Mouse (Mus musculus): ENCODE results near the gene Hbs1l. TPM values are rescaled to one million over a fixed set of nuclear protein-coding genes. Genes with fewer than 3 reads are reported as not detected.
"Not testable (repeated sequence)": the region's sequence is repeated elsewhere in the genome, so short reads cannot be mapped to it uniquely, and the experiment has no call there.

The Hbs1l gene
- polyA plus RNA-seq, 1 experiment = 12.2 TPM

DNA sequence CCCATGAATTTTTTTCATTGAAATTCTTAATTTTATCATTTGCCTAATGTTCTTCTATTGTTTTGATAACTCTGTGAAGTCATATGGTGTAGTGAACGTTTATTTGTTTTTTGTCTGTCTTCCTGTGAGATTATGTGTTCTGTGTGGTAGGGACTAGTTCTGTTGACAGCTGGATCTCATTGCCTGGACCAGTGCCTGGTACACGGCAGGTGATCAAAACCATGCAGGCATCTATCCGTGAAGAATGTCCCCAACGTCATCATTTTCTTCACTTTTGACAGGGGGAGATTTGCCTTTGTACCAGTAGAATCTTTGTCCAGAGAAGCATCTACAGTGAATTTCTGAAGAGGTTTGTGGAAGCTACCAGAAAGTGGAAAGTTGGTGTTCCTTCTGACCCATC lies 95.5 kb downstream of the Hbs1l start:
- Histone ChIP-seq H3K4me3 (ENCODE audit: low read depth, low read length) (no peak overlapping the region), H3K36me3 (ENCODE audit: control insufficient read depth, insufficient read depth, low read length) (no peaks in the 10 kb centered on the region), H3K27ac (ENCODE audit: insufficient read depth, low read depth, low read length) (no peak overlapping the region), H3K4me1 (ENCODE audit: control insufficient read depth, insufficient read depth, insufficient read length, low read length) (no peaks in the 10 kb centered on the region), H3K27me3 (ENCODE audit: control insufficient read depth, insufficient read depth, low read length) (no peaks in the 10 kb centered on the region)
- 75% methylated on average over 4 of the region's 4 CpGs for WGBS
- TF ChIP-seq CTCF (IDR thresholded peaks at IDR 0.05; ENCODE audit: extremely low read depth, insufficient read length, insufficient replicate concordance, low read depth, low read length) = no peak
- no peak for TF ChIP-seq POLR2A (IDR thresholded peaks at IDR 0.05; ENCODE audit: low read depth, low read length)

DNA sequence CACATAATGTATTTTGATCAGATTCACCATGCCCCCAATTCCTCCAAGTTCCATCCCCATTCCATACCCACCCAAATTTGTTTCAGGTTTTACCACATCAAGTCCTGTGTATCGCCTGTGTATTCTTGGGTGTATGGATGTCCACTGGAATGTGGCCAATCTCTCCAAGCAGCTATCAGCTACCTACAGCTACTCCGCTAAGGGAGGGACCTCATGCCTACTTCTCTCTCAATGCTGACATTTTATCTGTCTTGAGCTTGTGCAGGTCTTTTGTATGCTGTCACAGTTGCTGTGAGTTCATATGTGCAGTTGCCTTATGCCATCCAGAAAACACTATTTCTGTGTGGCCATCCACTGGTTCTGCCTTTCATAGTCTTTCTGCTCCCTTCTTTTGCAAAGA lies 97.6 kb downstream of the Hbs1l start:
- 87% methylated on average over 2 of the region's 2 CpGs for WGBS
- no peaks in the 10 kb centered on the region for H3K27me3 ChIP-seq (ENCODE audit: control insufficient read depth, insufficient read depth, low read length)
- no peak for TF ChIP-seq POLR2A (IDR thresholded peaks at IDR 0.05; ENCODE audit: low read depth, low read length)
- no peak for TF ChIP-seq CTCF (IDR thresholded peaks at IDR 0.05; ENCODE audit: extremely low read depth, insufficient read length, insufficient replicate concordance, low read depth, low read length)
- no peaks in the 10 kb centered on the region for H3K36me3 ChIP-seq (ENCODE audit: control insufficient read depth, insufficient read depth, low read length)
- no peak overlapping the region for H3K27ac ChIP-seq (ENCODE audit: insufficient read depth, low read depth, low read length)
- no peak overlapping the region for H3K4me3 ChIP-seq (ENCODE audit: low read depth, low read length)
- H3K4me1 ChIP-seq (ENCODE audit: control insufficient read depth, insufficient read depth, insufficient read length, low read length) = no peaks in the 10 kb centered on the region

DNA sequence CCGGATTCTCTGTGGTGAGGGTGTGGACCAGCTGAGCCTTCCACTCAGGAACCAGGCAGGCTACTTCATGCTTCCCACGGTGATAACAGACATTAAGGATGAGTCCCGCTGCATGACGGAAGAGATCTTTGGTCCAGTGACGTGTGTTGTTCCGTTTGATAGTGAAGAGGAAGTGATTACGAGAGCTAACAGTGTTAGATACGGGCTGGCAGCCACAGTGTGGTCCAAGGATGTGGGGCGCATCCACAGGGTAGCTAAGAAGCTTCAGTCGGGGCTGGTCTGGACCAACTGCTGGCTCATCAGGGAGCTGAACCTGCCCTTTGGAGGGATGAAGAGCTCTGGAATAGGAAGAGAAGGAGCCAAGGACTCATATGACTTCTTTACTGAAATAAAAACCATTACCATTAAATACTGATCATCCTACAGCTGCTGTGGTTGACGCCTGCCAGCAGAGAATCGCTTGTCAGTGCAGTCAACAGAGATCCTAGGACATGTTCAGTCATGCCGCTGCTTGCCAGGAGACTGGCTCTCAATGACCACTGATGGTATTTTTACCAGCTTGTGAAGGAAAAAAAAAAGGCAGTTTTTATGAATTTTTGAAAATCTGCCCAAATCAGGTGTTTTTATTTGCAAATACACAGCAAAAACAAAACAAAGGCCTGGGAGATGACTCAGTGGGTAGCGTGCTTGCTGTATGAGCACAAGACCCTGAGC lies 99.8 kb downstream of the Hbs1l start:
- Histone ChIP-seq H3K27ac (ENCODE audit: insufficient read depth, low read depth, low read length) (no peak overlapping the region), H3K4me1 (ENCODE audit: control insufficient read depth, insufficient read depth, insufficient read length, low read length) (no peaks in the 10 kb centered on the region), H3K27me3 (ENCODE audit: control insufficient read depth, insufficient read depth, low read length) (no peaks in the 10 kb centered on the region), H3K36me3 (ENCODE audit: control insufficient read depth, insufficient read depth, low read length) (no peaks in the 10 kb centered on the region), H3K4me3 (ENCODE audit: low read depth, low read length) (no peak overlapping the region)
- 54% methylated on average over 14 of the region's 14 CpGs for WGBS
- no peak for TF ChIP-seq POLR2A (IDR thresholded peaks at IDR 0.05; ENCODE audit: low read depth, low read length)
- no peak for TF ChIP-seq CTCF (IDR thresholded peaks at IDR 0.05; ENCODE audit: extremely low read depth, insufficient read length, insufficient replicate concordance, low read depth, low read length)

DNA sequence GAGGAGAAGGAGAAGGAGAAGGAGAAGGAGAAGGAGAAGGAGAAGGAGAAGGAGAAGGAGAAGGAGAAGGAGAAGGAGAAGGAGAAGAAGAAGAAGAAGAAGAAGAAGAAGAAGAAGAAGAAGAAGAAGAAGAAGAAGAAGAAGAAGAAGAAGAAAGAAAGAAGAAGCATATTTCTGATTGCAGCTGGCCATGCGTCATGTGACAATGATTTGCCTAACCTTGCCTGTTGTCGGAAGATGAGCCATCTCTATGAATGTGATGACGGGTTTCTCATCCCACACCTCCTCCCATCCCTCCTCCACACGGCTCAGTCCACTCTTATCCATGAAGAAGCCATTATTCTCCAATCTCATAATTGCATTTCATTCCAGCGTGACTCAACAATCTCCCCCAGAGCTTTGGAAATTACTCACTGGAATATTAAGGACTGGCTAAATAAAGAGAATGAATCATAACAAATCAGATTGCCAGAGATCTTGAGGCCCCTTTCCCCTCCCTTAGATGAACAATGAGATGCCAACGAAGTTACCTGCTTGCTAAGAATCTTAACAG lies 103.2 kb downstream of the Hbs1l start:
- not testable (repeated sequence) for H3K36me3 ChIP-seq (ENCODE audit: control insufficient read depth, insufficient read depth, low read length); H3K27ac ChIP-seq (ENCODE audit: insufficient read depth, low read depth, low read length); H3K4me3 ChIP-seq (ENCODE audit: low read depth, low read length); H3K27me3 ChIP-seq (ENCODE audit: control insufficient read depth, insufficient read depth, low read length); H3K4me1 ChIP-seq (ENCODE audit: control insufficient read depth, insufficient read depth, insufficient read length, low read length)
- 76% methylated on average over 6 of the region's 6 CpGs for WGBS

DNA sequence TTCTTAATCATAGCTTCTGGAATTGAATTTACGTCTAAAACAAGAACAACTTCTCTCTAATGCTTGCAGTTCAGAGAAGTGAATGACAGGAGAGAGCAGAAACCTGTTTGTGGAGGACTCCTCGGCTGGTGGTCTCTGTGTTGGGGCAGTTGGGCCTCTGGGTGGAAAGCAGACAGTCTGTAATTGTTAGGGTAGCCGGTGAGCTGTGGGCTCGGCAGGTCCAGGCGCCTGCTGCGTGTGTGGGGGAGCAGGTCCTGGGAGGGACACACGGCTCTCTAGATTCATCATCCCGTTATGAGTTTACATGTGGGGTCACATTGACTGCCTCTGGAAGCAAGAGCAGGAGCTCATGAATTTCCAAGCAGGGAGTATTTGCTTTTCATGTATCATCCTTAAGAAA lies 103.8 kb downstream of the Hbs1l start:
- Histone ChIP-seq H3K27ac (ENCODE audit: insufficient read depth, low read depth, low read length) (no peak overlapping the region), H3K27me3 (ENCODE audit: control insufficient read depth, insufficient read depth, low read length) (no peaks in the 10 kb centered on the region), H3K4me1 (ENCODE audit: control insufficient read depth, insufficient read depth, insufficient read length, low read length) (no peaks in the 10 kb centered on the region), H3K4me3 (ENCODE audit: low read depth, low read length) (no peak overlapping the region), H3K36me3 (ENCODE audit: control insufficient read depth, insufficient read depth, low read length) (no peaks in the 10 kb centered on the region)
- 76% methylated on average over 8 of the region's 8 CpGs for WGBS
- TF ChIP-seq POLR2A (IDR thresholded peaks at IDR 0.05; ENCODE audit: low read depth, low read length) (no peak), CTCF (IDR thresholded peaks at IDR 0.05; ENCODE audit: extremely low read depth, insufficient read length, insufficient replicate concordance, low read depth, low read length) (no peak)

DNA sequence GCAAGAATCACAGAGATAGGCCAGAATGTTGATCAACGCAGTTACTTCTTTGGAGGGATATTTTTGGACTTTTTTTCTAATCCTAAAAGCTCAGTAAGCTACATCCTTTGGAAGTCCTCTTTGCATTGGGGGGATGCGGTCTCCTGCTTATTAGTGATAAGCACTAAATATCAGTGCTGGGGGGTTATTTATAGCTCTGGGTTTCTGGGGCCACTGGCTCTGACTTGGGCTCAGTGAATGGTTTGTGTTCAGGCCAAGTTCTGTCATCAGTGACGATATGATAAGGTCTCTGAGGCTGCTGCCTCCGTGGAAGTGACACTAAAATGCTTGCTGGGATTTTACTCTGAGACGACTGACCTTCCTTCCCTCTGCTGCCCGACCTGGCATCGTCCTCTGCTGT lies 104.3 kb downstream of the Hbs1l start:
- no peak overlapping the region for H3K4me3 ChIP-seq (ENCODE audit: low read depth, low read length)
- no peaks in the 10 kb centered on the region for H3K36me3 ChIP-seq (ENCODE audit: control insufficient read depth, insufficient read depth, low read length)
- H3K4me1 ChIP-seq (ENCODE audit: control insufficient read depth, insufficient read depth, insufficient read length, low read length) = no peaks in the 10 kb centered on the region
- 55% methylated on average over 7 of the region's 7 CpGs for WGBS
- H3K27ac ChIP-seq (ENCODE audit: insufficient read depth, low read depth, low read length) = no peak overlapping the region
- no peak for TF ChIP-seq POLR2A (IDR thresholded peaks at IDR 0.05; ENCODE audit: low read depth, low read length)
- no peak for TF ChIP-seq CTCF (IDR thresholded peaks at IDR 0.05; ENCODE audit: extremely low read depth, insufficient read length, insufficient replicate concordance, low read depth, low read length)
- H3K27me3 ChIP-seq (ENCODE audit: control insufficient read depth, insufficient read depth, low read length) = no peaks in the 10 kb centered on the region

DNA sequence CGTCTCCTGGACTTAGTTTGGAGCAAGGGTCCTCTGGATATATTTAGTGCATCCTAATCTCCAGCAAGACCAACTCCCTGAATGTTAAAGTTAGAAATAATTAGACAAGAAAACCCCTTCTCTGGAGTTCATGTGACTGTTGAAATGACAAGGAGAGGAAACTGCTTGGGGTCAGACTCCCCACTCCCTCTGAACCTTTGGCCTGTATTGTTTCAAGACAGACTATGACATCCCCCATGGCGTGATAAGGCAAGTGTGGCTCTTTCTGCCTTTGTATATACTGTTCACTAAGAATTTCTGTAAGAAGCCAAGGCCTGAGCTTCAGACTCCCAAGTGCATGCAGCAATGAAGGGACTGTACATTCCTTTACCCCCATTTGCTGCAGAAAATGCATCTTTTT lies 104.7 kb downstream of the Hbs1l start:
- WGBS = 73% methylated on average over 2 of the region's 2 CpGs
- TF ChIP-seq CTCF (IDR thresholded peaks at IDR 0.05; ENCODE audit: extremely low read depth, insufficient read length, insufficient replicate concordance, low read depth, low read length) (no peak), POLR2A (IDR thresholded peaks at IDR 0.05; ENCODE audit: low read depth, low read length) (no peak)
- no peaks in the 10 kb centered on the region for H3K4me1 ChIP-seq (ENCODE audit: control insufficient read depth, insufficient read depth, insufficient read length, low read length)
- H3K36me3 ChIP-seq (ENCODE audit: control insufficient read depth, insufficient read depth, low read length) = no peaks in the 10 kb centered on the region
- H3K4me3 ChIP-seq (ENCODE audit: low read depth, low read length) = no peak overlapping the region
- no peaks in the 10 kb centered on the region for H3K27me3 ChIP-seq (ENCODE audit: control insufficient read depth, insufficient read depth, low read length)
- no peak overlapping the region for H3K27ac ChIP-seq (ENCODE audit: insufficient read depth, low read depth, low read length)
